Mouse (Mus musculus) monocyte, adult 59 days (primary cell): ENCODE measurements around the gene Nhlh1. TPM values are rescaled to one million over a fixed set of nuclear protein-coding genes. Genes with fewer than 3 reads are reported as not detected.

Source experiments
- total RNA-seq, 2 experiments: library from RNA; stranded (reverse); gene quantifications; one replicate each; pipeline ENCODE4 v1.2.4; 2023

The Nhlh1 gene
- total RNA-seq: not detected

DNA sequence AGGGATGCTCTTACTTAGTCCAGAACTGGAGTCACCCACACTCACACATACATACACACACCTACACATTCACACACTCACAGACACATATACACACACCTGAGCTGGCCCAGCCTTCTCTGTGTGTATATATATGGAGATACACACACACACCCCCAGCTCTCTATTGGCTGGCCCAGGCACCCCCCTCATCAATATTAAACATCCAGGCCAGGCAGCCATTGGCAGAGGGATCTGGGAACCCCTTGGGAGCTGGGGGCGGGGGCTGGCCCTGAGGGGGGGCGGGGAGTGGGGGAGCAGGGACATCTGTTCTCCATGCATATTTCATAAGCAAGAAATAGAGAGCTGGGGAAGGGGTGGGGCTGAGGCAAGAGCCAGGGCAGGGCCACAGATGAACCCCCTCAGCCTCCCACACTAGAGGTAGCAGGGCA is at the start of gene Nhlh1:
Gene Nhlh1 (minus strand): TSS at position 83 of the 431 bp plus-strand sequence.

DNA sequence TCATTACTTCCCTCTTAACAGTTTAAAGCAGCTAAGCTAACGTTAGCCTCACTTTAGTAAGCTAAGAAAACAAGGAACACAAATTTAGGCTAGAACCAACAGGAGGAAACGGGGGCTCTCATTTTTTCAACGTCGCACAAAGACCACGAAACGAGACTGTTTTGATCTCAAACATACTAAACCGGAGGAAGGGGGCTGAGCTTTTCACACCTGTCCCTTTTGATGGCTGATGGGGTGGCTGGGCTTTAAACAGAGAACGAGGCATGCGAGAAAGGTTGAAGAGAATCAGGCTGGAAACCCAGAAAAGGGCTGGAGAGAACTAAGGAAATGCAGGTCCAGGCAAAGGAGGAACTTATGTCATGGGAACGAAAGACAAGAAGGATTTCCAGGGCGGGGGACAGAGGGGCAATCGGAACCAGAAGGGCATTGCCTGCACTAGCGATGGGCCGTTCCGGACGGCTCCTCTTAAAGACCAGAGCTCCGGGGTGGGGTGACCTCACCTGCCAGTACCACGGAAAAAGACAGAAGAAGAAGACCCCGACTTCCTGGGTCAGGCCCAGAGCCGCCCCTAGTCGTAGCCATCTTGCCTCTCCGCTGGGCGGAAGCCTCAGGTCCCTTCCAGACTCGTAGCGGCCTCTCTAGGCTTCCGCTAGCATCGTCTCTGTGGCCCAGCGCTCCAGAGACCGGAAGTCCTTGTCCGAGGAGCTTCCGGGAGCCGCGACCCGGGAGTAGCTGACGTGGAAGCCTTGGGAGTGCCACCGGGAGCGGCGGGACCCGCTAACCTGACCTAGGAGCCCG is 24.9 kb upstream of the Nhlh1 start, which contains the start of the genes Copa and Ncstn:
Gene Copa (plus strand): TSS at position 429 of the 798 bp plus-strand sequence.
Gene Ncstn (minus strand): TSS at position 695 of the 798 bp plus-strand sequence.

DNA sequence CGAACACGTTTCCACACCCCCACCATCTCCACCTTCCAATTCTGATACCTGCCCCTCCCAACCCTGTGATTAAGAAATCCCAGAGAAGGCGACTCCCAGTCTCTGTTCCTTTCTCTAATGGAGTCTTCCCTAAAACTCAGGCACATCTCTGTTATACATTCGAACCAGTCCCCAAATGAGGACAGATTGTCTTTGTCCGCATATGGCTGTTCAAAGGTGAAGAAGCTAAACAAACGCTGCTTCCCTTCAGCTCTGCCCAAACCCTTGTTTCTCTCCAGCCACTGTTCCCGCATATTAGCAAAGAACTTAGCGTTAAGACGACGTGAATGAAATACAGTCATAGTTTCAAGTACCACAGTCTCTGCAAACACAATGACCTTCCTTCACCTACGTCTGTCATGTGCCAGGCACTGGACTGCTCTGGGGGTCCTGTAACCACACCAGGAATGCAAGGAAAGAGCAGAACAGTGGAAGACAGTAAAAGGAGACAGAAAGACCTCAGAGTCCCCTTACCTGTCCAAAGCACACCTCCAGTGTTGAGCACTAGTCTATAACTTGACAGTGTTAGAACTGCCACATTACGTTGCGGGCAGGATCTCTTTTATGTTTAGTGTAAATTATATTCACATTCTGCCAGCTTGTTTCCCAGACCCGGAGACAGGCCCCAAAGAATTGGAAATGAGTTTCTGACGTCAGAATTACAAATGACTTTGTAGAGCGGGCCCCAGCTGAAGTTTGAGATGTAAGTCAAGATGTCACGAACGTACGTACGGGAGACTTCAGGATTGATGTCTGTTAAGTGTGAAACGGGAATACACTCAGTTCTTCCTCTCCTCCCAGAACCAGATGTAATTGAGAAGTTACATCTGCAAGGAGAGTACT is 28.7 kb downstream of the Nhlh1 start, which contains the start of gene Vangl2:
Gene Vangl2 (minus strand): TSS at position 51 of the 882 bp plus-strand sequence.

Other genes starting within 250 kb of the Nhlh1 start
- gene Cd84, start 217.9 kb downstream of the Nhlh1 start, total RNA-seq: 100 to 1,000 TPM; 157 to 174 TPM
- gene Gm10521, start 161.9 kb downstream of the Nhlh1 start, total RNA-seq: 10 to 100 TPM; 11.9 to 13.5 TPM
- gene Slamf6, start 140.1 kb downstream of the Nhlh1 start, total RNA-seq: 1 to 10 TPM; 3.1 to 3.3 TPM
- 1 to 10 TPM; 1.5 to 3.1 TPM for gene Vangl2, start 29.1 kb downstream of the Nhlh1 start, total RNA-seq
- gene Copa, start 25.0 kb upstream of the Nhlh1 start, total RNA-seq: 100 to 1,000 TPM; 172 to 193 TPM
- gene Ncstn, start 25.2 kb upstream of the Nhlh1 start, total RNA-seq: 100 to 1,000 TPM; 145 to 154 TPM
- 10 to 100 TPM; 31.0 to 34.1 TPM for gene Pex19, start 69.2 kb upstream of the Nhlh1 start, total RNA-seq
- 10 to 100 TPM; 76.2 to 78.4 TPM for gene Dcaf8, start 90.5 kb upstream of the Nhlh1 start, total RNA-seq
- gene Pea15a, start 149.2 kb upstream of the Nhlh1 start, total RNA-seq: 10 to 100 TPM; 77.4 to 80.5 TPM
- gene Casq1, start 162.3 kb upstream of the Nhlh1 start, total RNA-seq: not detected
- gene Atp1a4, start 200.8 kb upstream of the Nhlh1 start, total RNA-seq: not detected
- 10 to 100 TPM; 83.8 to 85.9 TPM for gene Igsf8, start 204.1 kb upstream of the Nhlh1 start, total RNA-seq
- gene Atp1a2, start 240.5 kb upstream of the Nhlh1 start, total RNA-seq: not detected